In the genomic region with DNA sequence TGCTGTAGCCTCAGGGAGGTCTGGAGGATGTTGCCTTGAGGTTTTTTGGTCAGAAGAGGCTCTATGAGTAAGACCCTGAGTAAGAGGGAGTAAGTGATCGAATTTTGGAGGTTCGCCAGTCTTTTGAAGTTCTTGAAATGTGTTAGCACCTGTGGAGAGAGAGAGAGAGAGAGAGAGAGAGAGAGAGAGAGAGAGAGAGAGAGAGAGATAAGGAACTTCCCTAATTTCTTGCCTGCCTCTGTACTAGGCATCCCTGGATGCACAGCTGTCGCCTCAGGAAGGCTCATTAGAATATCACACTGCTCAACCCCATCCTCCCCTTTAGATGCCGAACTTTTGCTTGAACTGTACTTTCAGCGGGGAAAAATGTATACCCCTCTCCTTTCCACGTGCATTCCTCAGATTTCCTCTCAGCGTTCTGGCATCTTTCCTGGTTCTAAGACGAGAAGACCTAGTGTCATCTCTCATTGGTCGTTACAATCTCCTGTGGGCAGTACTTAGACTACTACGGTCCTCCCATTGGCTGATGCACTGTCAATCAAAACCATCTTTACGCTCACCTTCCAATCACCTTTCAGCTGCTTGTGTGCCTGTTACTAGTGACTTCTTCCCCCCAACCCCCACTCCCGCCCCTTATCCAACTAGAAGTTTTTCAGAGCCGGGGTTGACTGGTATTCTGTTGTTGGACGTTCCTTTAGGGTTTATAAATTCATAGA, we compare ENCODE assay signal across 10 mouse cellular contexts. TPM values are rescaled to one million over a fixed set of nuclear protein-coding genes. Genes with fewer than 3 reads are reported as not detected.
DNase-seq lines count a peak whose midpoint lies in the region; ATAC-seq and TF ChIP-seq lines count a peak whose summit lies in the region.
"Had no signal": no experiment of that assay in that cellular context is flagged by ENCODE, and none has a peak within 500 bp of the region (broad histone marks: within the 10 kb centered on the region; RNA-seq: fewer than 3 reads in every experiment).

No protein-coding gene starts in this region.

- peak overlapping the region; percentile 43 for H3K4me2 ChIP-seq in intestine, embryonic 14.5 days (ENCODE audit: low read length)
- peak overlapping the region; percentile 22 for H3K4me2 ChIP-seq in limb, embryonic 14.5 days (replicated peaks; ENCODE audit: low read depth, low read length, severe bottlenecking)
- H3K4me2 ChIP-seq in midbrain, embryonic 16.5 days (ENCODE audit: low read length) = peak overlapping the region; percentile 33

- no peaks in the 10 kb centered on the region for H3K36me3 ChIP-seq in intestine, embryonic 14.5 days (ENCODE audit: control insufficient read depth, insufficient read depth, low read length)
- no peaks in the 10 kb centered on the region for H3K36me3 ChIP-seq in limb, embryonic 14.5 days (ENCODE audit: control insufficient read depth, insufficient read depth, low read length)
- H3K36me3 ChIP-seq in midbrain, embryonic 16.5 days (ENCODE audit: control insufficient read depth, insufficient read depth, low read length) = no peaks in the 10 kb centered on the region

- H3K27me3 ChIP-seq in intestine, embryonic 14.5 days (replicated peaks; ENCODE audit: control insufficient read depth, insufficient read depth, low read length) = no peaks in the 10 kb centered on the region; the same call in 1 of the 2 replicates
- no peaks in the 10 kb centered on the region for H3K27me3 ChIP-seq in limb, embryonic 14.5 days (ENCODE audit: control insufficient read depth, insufficient read depth, low read length)
- no peaks in the 10 kb centered on the region for H3K27me3 ChIP-seq in midbrain, embryonic 16.5 days (ENCODE audit: control insufficient read depth, insufficient read depth, low read depth, low read length)

- H3K4me1 ChIP-seq in intestine, embryonic 14.5 days (replicated peaks; ENCODE audit: control insufficient read depth, insufficient read depth, low read length) = peaks cover 12% of the 10 kb centered on the region; the same call in 1 of the 2 replicates
- H3K4me1 ChIP-seq in limb, embryonic 14.5 days (ENCODE audit: control insufficient read depth, insufficient read depth, low read length) = peaks cover 15% of the 10 kb centered on the region
- H3K4me1 ChIP-seq in midbrain, embryonic 16.5 days (ENCODE audit: control insufficient read depth, insufficient read depth, low read length) = no peaks in the 10 kb centered on the region

- peak; percentile 59 to 86 for DNase-seq in adrenal gland, adult (ENCODE audit: inconsistent age in 2 of 2, low spot score in 1 of 2)
- no peak for DNase-seq in adrenal gland, postnatal 4 days (ENCODE audit: low spot score in 2 of 2)
- peak; percentile 18 for DNase-seq in c-Kit-positive CD71-positive TER-119-positive erythroid progenitor cells, embryonic 14.5 days (ENCODE audit: low spot score)
- DNase-seq in gastrocnemius, postnatal 25 days = peak; percentile 59
- DNase-seq in intestine, embryonic 14.5 days (ENCODE audit: low spot score) = peak; percentile 85
- peak; percentile 95 for DNase-seq in limb, embryonic 14.5 days (ENCODE audit: low spot score)
- peak; percentile 29 to 61 for DNase-seq in thymus, adult 18-20 months

- peak; percentile 86 for ATAC-seq in intestine, embryonic 14.5 days (replicated peaks; ENCODE audit: low FRiP score, low TSS enrichment, low read depth)
- peak; percentile 94 for ATAC-seq in limb, embryonic 14.5 days (ENCODE audit: low FRiP score, low read depth)
- ATAC-seq in midbrain, embryonic 16.5 days = peak; percentile 73

- peak overlapping the region; percentile 62 for H3K27ac ChIP-seq in intestine, embryonic 14.5 days (ENCODE audit: low read depth)
- peak overlapping the region; percentile 34; the same call in 1 of the 2 replicates for H3K27ac ChIP-seq in limb, embryonic 14.5 days (replicated peaks; ENCODE audit: low read depth, low read length)
- no peak overlapping the region for H3K27ac ChIP-seq in midbrain, embryonic 16.5 days (ENCODE audit: low read length)

- H3K4me3 ChIP-seq in intestine, embryonic 14.5 days (ENCODE audit: low read depth, low read length) = peak overlapping the region; percentile 11; the same call in 1 of the 2 replicates
- H3K4me3 ChIP-seq in limb, embryonic 14.5 days (replicated peaks; ENCODE audit: low read length) = no peak overlapping the region
- no peak overlapping the region for H3K4me3 ChIP-seq in midbrain, embryonic 16.5 days (ENCODE audit: low read depth, low read length)

- WGBS in intestine, embryonic 14.5 days = 22% methylated on average over 14 of the region's 14 CpGs
- 17% methylated on average over 14 of the region's 14 CpGs for WGBS in limb, embryonic 14.5 days
- 32% methylated on average over 14 of the region's 14 CpGs for WGBS in midbrain, embryonic 16.5 days

- H3K9ac ChIP-seq in intestine, embryonic 14.5 days (ENCODE audit: low read length) = no peak overlapping the region
- no peak overlapping the region for H3K9ac ChIP-seq in limb, embryonic 14.5 days (ENCODE audit: low read depth, low read length, severe bottlenecking)
- no peak overlapping the region for H3K9ac ChIP-seq in midbrain, embryonic 16.5 days (ENCODE audit: low read depth, low read length)

- TF ChIP-seq POLR2A in limb, embryonic 14.5 days (IDR thresholded peaks at IDR 0.05; ENCODE audit: borderline replicate concordance, extremely low read depth, insufficient read depth, insufficient read length) = no peak

- no peaks in the 10 kb centered on the region for H3K9me3 ChIP-seq in intestine, embryonic 14.5 days (ENCODE audit: control insufficient read depth, low read length)
- H3K9me3 ChIP-seq in limb, embryonic 14.5 days (ENCODE audit: control insufficient read depth, low read length) = no peaks in the 10 kb centered on the region
- H3K9me3 ChIP-seq in midbrain, embryonic 16.5 days (replicated peaks; ENCODE audit: control insufficient read depth, low read length, poor library complexity, severe bottlenecking) = no peaks in the 10 kb centered on the region

RNA-seq across cellular contexts. Expression of a gene that starts 4.9 kb away (rescaled TPM):
- under 1 TPM in 1 of 2 experiments, not detected in 1; 0.11 TPM for total RNA-seq in adrenal gland, postnatal 4 days (2021)
- total RNA-seq in gastrocnemius, postnatal 25 days (2021) = not detected
- 0.39 and 0.77 TPM in 2 replicates for polyA plus RNA-seq in intestine, embryonic 14.5 days (2014; fragmentation: Nextera tagmentation; extraction: Ambion mirVana)
- 0.13 and 0.30 TPM in 2 replicates for polyA plus RNA-seq in limb, embryonic 14.5 days (2012; rRNA removed)
- polyA plus RNA-seq in limb, embryonic 14.5 days (2014; fragmentation: Nextera tagmentation; extraction: Ambion mirVana) = 0.22 TPM in 1 of 2 replicates, not detected in the other
- 0.07 and 0.14 TPM in 2 replicates for polyA plus RNA-seq in midbrain, embryonic 16.5 days (2015; fragmentation: Nextera tagmentation; extraction: Ambion mirVana)
- polyA plus RNA-seq: gonadal fat pad, adult 2 months had no signal

RNA-seq across cellular contexts. Expression of a gene that starts 12.2 kb away (rescaled TPM):
- not detected for total RNA-seq in adrenal gland, postnatal 4 days (2021)
- not detected for total RNA-seq in gastrocnemius, postnatal 25 days (2021)
- not detected in 2 replicates for polyA plus RNA-seq in intestine, embryonic 14.5 days (2014; fragmentation: Nextera tagmentation; extraction: Ambion mirVana)
- polyA plus RNA-seq in limb, embryonic 14.5 days (2012; rRNA removed) = not detected in 2 replicates
- not detected in 2 replicates for polyA plus RNA-seq in limb, embryonic 14.5 days (2014; fragmentation: Nextera tagmentation; extraction: Ambion mirVana)
- polyA plus RNA-seq in midbrain, embryonic 16.5 days (2015; fragmentation: Nextera tagmentation; extraction: Ambion mirVana) = not detected in 2 replicates
- polyA plus RNA-seq: testis, adult 2 months had no signal

RNA-seq across cellular contexts. Expression of a gene that starts 28.8 kb away (rescaled TPM):
- 10 to 100 TPM; 57.7 to 61.0 TPM for total RNA-seq in adrenal gland, postnatal 4 days (2021)
- total RNA-seq in gastrocnemius, postnatal 25 days (2021) = 10 to 100 TPM in 1 of 2 experiments, 1 to 10 TPM in 1; 9.9 to 14.7 TPM
- polyA plus RNA-seq in intestine, embryonic 14.5 days (2014; fragmentation: Nextera tagmentation; extraction: Ambion mirVana) = 16.0 and 18.1 TPM in 2 replicates
- polyA plus RNA-seq in limb, embryonic 14.5 days (2012; rRNA removed) = 35.4 and 47.8 TPM in 2 replicates
- polyA plus RNA-seq in limb, embryonic 14.5 days (2014; fragmentation: Nextera tagmentation; extraction: Ambion mirVana) = 14.8 and 18.7 TPM in 2 replicates
- 15.1 and 15.3 TPM in 2 replicates for polyA plus RNA-seq in midbrain, embryonic 16.5 days (2015; fragmentation: Nextera tagmentation; extraction: Ambion mirVana)

RNA-seq across cellular contexts. Expression of a gene that starts 34.9 kb away (rescaled TPM):
- 10 to 100 TPM; 30.1 to 31.4 TPM for total RNA-seq in adrenal gland, postnatal 4 days (2021)
- total RNA-seq in gastrocnemius, postnatal 25 days (2021) = 10 to 100 TPM; 14.7 to 15.3 TPM
- 47.2 and 49.9 TPM in 2 replicates for polyA plus RNA-seq in intestine, embryonic 14.5 days (2014; fragmentation: Nextera tagmentation; extraction: Ambion mirVana)
- 43.0 and 52.0 TPM in 2 replicates for polyA plus RNA-seq in limb, embryonic 14.5 days (2012; rRNA removed)
- polyA plus RNA-seq in limb, embryonic 14.5 days (2014; fragmentation: Nextera tagmentation; extraction: Ambion mirVana) = 40.7 and 44.9 TPM in 2 replicates
- 26.5 and 27.3 TPM in 2 replicates for polyA plus RNA-seq in midbrain, embryonic 16.5 days (2015; fragmentation: Nextera tagmentation; extraction: Ambion mirVana)

RNA-seq across cellular contexts. Expression of a gene that starts 37.3 kb away (rescaled TPM):
- total RNA-seq in adrenal gland, postnatal 4 days (2021) = not detected
- total RNA-seq in gastrocnemius, postnatal 25 days (2021) = not detected
- polyA plus RNA-seq in intestine, embryonic 14.5 days (2014; fragmentation: Nextera tagmentation; extraction: Ambion mirVana) = 3.3 and 3.6 TPM in 2 replicates
- polyA plus RNA-seq in limb, embryonic 14.5 days (2012; rRNA removed) = not detected in 2 replicates
- polyA plus RNA-seq in limb, embryonic 14.5 days (2014; fragmentation: Nextera tagmentation; extraction: Ambion mirVana) = not detected in 2 replicates
- not detected in 2 replicates for polyA plus RNA-seq in midbrain, embryonic 16.5 days (2015; fragmentation: Nextera tagmentation; extraction: Ambion mirVana)
- polyA plus RNA-seq: testis, adult 2 months had no signal

Comparison
In these comparisons a context has a peak if more than half of its experiments do, and no peak if none do; other contexts are left out.
1. DNase-seq: peak in adrenal gland, adult (2 of 2), c-Kit-positive CD71-positive TER-119-positive erythroid progenitor cells, embryonic 14.5 days (single experiment), gastrocnemius, postnatal 25 days (single experiment), intestine, embryonic 14.5 days (single experiment), limb, embryonic 14.5 days (single experiment) and thymus, adult 18-20 months (2 of 2); none in adrenal gland, postnatal 4 days (0 of 2).
2. Peak in every context shown above with its lines, with median percentiles within 50 percentile points of each other: ATAC-seq and H3K4me2 ChIP-seq.